Mouse (Mus musculus) forebrain, embryonic 10.5 days (tissue): ENCODE data around the gene Dhrs1. TPM values are rescaled to one million over a fixed set of nuclear protein-coding genes. Genes with fewer than 3 reads are reported as not detected.

Experiments used
- DNase-seq: peaks from one replicate; pipeline ENCODE4 v3.0.0-alpha.2; 2017; ENCODE audit warnings: low spot score; ENCODE audit errors: extremely low spot score
- H3K27ac ChIP-seq: fragments of 300-500 bp; sonication (generic); 2 replicates; pipeline ENCODE4 v1.5.1; 2016; ENCODE audit warnings: mild to moderate bottlenecking
- H3K27me3 ChIP-seq: fragments of 300-500 bp; sonication (generic); 2 replicates; pipeline ENCODE4 v1.6.1; 2016; ENCODE audit warnings: mild to moderate bottlenecking; ENCODE audit not compliant: poor library complexity, severe bottlenecking
- H3K36me3 ChIP-seq: fragments of 300-500 bp; sonication (generic); replicated peaks from 2 replicates; pipeline ENCODE4 v1.6.1; 2016; ENCODE audit warnings: mild to moderate bottlenecking, moderate library complexity
- H3K4me1 ChIP-seq: fragments of 300-500 bp; sonication (generic); 2 replicates; pipeline ENCODE4 v1.6.1; 2016
- H3K4me3 ChIP-seq: fragments of 300-500 bp; sonication (generic); 2 replicates; pipeline ENCODE4 v1.5.1; 2016; ENCODE audit warnings: mild to moderate bottlenecking, moderate library complexity
- H3K9me3 ChIP-seq: fragments of 300-500 bp; sonication (generic); 2 replicates; pipeline ENCODE4 v1.6.1; 2016; ENCODE audit warnings: mild to moderate bottlenecking, moderate library complexity
- WGBS: fragments of 180-500 bp; shearing (Covaris S2); methylation state at CpG from one replicate; pipeline ENCODE4 v1.1.7; 2016; 5-methylcytosine and 5-hydroxymethylcytosine counted together
- polyA plus RNA-seq: library from polyadenylated mRNA; unstranded; fragments of >200 nt; fragmentation: Nextera tagmentation; extraction: Ambion mirVana; gene quantifications from 2 replicates; pipeline ENCODE4 v1.2.1, GENCODE M21; 2016

Dhrs1 gene
- polyA plus RNA-seq = 59.1 and 62.5 TPM in 2 replicates

DNA sequence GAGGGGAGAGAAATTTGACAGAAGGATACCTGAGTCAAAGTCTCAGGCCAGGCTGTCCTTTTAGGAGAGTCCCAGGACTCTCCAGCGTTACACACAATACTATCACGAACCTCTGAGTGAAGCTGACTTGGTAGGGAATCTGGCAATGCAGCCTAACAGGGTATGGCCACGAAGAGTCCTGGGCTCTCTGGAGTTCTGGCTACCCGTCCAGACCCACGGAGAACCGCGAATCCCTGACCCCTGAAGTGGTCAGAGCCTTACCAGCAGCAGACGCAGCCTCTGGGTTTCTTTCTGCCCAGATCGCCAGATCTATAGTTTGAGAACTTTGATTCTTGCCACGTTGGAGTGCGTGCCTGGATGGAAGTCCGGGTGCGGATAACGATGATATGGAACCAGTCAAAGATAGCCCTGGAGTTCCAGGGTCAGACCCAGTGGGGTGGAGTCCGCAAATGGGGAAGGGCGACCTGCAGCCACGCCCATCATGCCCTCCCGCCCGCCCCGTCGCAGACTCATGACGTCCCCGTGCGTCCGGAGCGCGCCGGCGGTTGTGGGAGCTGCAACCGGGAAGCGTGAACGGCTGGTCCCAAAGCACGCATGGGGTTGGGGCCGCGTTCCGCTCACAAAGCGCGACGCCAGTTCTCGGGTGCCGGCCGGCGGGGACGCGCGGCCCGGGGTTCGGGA, at the start of gene Dhrs1, which contains the start of gene Nop9:
TSS of gene Dhrs1 (minus strand) at position 511 of the 681 bp plus-strand sequence.
TSS of gene Nop9 (plus strand) at position 514 of the 681 bp plus-strand sequence.
- WGBS = 2% methylated on average over 48 of the region's 48 CpGs
- H3K9me3 ChIP-seq = no peaks in the 10 kb centered on the region
- H3K4me1 ChIP-seq = peaks cover 41% of the 10 kb centered on the region
- H3K36me3 ChIP-seq = peaks cover 53% of the 10 kb centered on the region
- peak; percentile 91 for DNase-seq
- H3K4me3 ChIP-seq = peak within 1 kb of the TSS; percentile 84
- H3K27ac ChIP-seq = peak within 1 kb of the TSS; percentile 86
- H3K27me3 ChIP-seq = no peaks in the 10 kb centered on the region

GRCm38 (mm10) chr14:55793946-55794345, 48.5 kb upstream of the Dhrs1 start:
- H3K9me3 ChIP-seq = no peaks in the 10 kb centered on the region
- H3K27ac ChIP-seq = no peak overlapping the region
- peaks cover 20% of the 10 kb centered on the region for H3K27me3 ChIP-seq
- no peaks in the 10 kb centered on the region for H3K36me3 ChIP-seq
- H3K4me3 ChIP-seq = no peak overlapping the region
- H3K4me1 ChIP-seq = no peaks in the 10 kb centered on the region
- no peak for DNase-seq
- WGBS = 70% methylated on average over 2 of the region's 2 CpGs

GRCm38 (mm10) chr14:55793461-55793860, 48.0 kb upstream of the Dhrs1 start:
- Histone ChIP-seq H3K36me3 (no peaks in the 10 kb centered on the region), H3K27ac (no peak overlapping the region), H3K9me3 (no peaks in the 10 kb centered on the region), H3K4me1 (peaks cover 4% of the 10 kb centered on the region), H3K27me3 (peaks cover 24% of the 10 kb centered on the region), H3K4me3 (no peak overlapping the region)
- WGBS = 75% methylated on average over 2 of the region's 2 CpGs
- DNase-seq = no peak

GRCm38 (mm10) chr14:55788256-55789050, 43.0 kb upstream of the Dhrs1 start, which contains the start of gene Ripk3:
Ripk3 (minus strand) TSS chr14:55788865.
- peak within 1 kb of the TSS; percentile 47 for H3K4me3 ChIP-seq
- H3K27ac ChIP-seq = no peak within 1 kb of the TSS
- no peaks in the 10 kb centered on the region for H3K9me3 ChIP-seq
- H3K4me1 ChIP-seq = peaks cover 22% of the 10 kb centered on the region
- WGBS = 5% methylated on average over 40 of the region's 40 CpGs
- DNase-seq = no peak
- no peaks in the 10 kb centered on the region for H3K36me3 ChIP-seq
- peaks cover 74% of the 10 kb centered on the region for H3K27me3 ChIP-seq

DNA sequence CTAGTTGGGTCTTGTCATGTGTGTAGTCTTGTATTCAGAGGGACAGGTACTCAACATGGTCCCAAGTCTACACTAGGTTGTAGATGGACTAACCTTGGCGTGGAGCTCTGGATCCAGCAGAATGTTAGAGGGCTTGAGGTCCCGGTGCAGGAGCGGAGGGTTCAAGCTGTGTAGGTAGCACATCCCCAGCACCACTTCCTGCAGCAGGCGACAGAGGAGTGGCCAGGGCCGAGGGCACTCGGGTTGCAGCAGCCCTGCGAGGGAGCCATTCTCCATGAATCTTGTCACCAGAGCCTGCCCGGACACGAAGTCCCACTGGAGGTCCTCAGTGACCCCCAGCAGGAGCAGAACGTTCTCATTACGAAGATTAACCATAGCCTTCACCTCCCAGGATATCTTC, 42.2 kb upstream of the Dhrs1 start:
- Histone ChIP-seq H3K4me1 (peaks cover 29% of the 10 kb centered on the region), H3K4me3 (peak overlapping the region; percentile 47; the same call in 1 of the 2 replicates), H3K27me3 (peaks cover 82% of the 10 kb centered on the region), H3K9me3 (no peaks in the 10 kb centered on the region), H3K27ac (no peak overlapping the region), H3K36me3 (no peaks in the 10 kb centered on the region)
- WGBS = 42% methylated on average over 11 of the region's 11 CpGs
- no peak for DNase-seq

GRCm38 (mm10) chr14:55785195-55785594, 39.7 kb upstream of the Dhrs1 start:
- no peak for DNase-seq
- Histone ChIP-seq H3K27me3 (peaks cover 99% of the 10 kb centered on the region), H3K4me3 (no peak overlapping the region), H3K27ac (no peak overlapping the region), H3K9me3 (no peaks in the 10 kb centered on the region), H3K36me3 (no peaks in the 10 kb centered on the region), H3K4me1 (peaks cover 49% of the 10 kb centered on the region)
- 21% methylated on average over 6 of the region's 6 CpGs for WGBS

DNA sequence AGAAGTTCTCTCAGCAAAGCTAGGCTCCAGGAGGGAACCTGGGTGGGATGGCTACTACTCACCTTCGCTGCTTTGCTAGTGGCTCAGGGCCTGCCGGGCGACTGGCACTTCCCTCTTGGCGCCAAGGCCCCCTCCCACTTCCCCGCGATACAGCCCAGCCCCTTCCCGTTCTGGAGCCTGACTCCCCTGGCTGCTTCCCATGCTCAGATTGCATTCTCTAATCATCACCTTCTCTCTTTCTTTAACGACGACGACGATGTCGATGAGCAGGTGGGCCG, 38.4 kb upstream of the Dhrs1 start, which contains the start of gene Adcy4:
TSS of gene Adcy4 (minus strand) at position 138 of the 278 bp plus-strand sequence.
- no peaks in the 10 kb centered on the region for H3K36me3 ChIP-seq
- peaks cover 49% of the 10 kb centered on the region for H3K4me1 ChIP-seq
- 4% methylated on average over 13 of the region's 13 CpGs for WGBS
- peak within 1 kb of the TSS; percentile 6; the same call in 1 of the 2 replicates for H3K27ac ChIP-seq
- no peak for DNase-seq
- H3K9me3 ChIP-seq = no peaks in the 10 kb centered on the region
- H3K4me3 ChIP-seq = peak within 1 kb of the TSS; percentile 46
- peaks cover 95% of the 10 kb centered on the region for H3K27me3 ChIP-seq

DNA sequence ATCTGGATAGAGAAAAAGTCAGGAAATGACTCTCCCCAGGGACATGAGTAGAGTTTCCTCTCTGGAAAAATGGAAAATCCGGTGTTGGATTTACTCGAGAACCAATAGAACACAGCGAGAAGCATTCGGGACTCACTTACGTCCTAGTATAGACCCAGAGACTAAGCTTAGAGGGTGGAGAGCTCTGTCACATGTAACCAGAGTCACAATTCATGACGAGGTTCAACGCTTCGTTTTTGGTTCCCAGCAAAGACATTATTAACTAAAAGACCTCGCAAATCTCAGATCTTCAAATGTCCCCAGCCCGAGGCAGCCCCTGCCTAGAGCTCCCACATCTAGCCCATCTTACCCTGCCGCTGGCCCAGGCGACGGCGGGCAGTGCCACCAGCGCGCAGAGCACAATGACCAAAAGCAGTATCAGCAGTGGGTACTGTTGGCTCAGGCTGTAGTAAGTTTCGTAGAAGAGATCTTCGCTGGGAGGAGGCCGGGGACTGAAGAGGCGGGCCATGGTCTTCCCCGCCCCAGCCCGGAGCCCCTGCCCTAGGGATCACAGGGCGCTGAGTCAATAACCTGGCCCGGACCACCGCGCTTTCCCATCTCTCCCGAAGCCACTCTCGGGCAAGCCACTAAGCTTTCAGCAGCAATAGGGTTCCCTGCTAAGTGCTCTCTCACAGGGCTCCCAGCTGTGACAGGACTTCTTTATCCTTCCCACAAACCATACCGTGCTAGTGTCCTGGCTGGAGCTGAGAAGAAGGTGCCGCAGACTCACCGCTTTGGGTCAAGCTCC, 37.9 kb upstream of the Dhrs1 start:
- H3K27ac ChIP-seq = peak overlapping the region; percentile 6; the same call in 1 of the 2 replicates

GRCm38 (mm10) chr14:55782361-55782960, 37.0 kb upstream of the Dhrs1 start:
- no peaks in the 10 kb centered on the region for H3K36me3 ChIP-seq
- H3K27ac ChIP-seq = no peak overlapping the region
- H3K27me3 ChIP-seq = peaks cover 86% of the 10 kb centered on the region
- no peaks in the 10 kb centered on the region for H3K9me3 ChIP-seq
- H3K4me1 ChIP-seq = peaks cover 40% of the 10 kb centered on the region
- DNase-seq = no peak
- whole genome bisulfite sequencing = 51% methylated on average over 9 of the region's 9 CpGs
- H3K4me3 ChIP-seq = peak overlapping the region; percentile 46

More for the DNA sequence above, 37.9 kb upstream of the Dhrs1 start:
- H3K9me3 ChIP-seq = no peaks in the 10 kb centered on the region
- H3K4me1 ChIP-seq = peaks cover 43% of the 10 kb centered on the region
- DNase-seq = no peak
- H3K4me3 ChIP-seq = peak overlapping the region; percentile 46
- 2% methylated on average over 31 of the region's 31 CpGs for WGBS
- H3K27me3 ChIP-seq = peaks cover 95% of the 10 kb centered on the region
- H3K36me3 ChIP-seq = no peaks in the 10 kb centered on the region

- DNase-seq = peak; percentile 63
- Histone ChIP-seq H3K4me1 (peaks cover 48% of the 10 kb centered on the region), H3K27me3 (peaks cover 75% of the 10 kb centered on the region), H3K27ac (no peak overlapping the region), H3K9me3 (no peaks in the 10 kb centered on the region), H3K36me3 (no peaks in the 10 kb centered on the region), H3K4me3 (peak overlapping the region; percentile 25)
- WGBS = 17% methylated on average over 14 of the region's 14 CpGs
Measured at GRCm38 (mm10) chr14:55781310-55781709, 35.8 kb upstream of the Dhrs1 start.

- H3K4me1 ChIP-seq = peaks cover 48% of the 10 kb centered on the region
- no peak for DNase-seq
- peaks cover 69% of the 10 kb centered on the region for H3K27me3 ChIP-seq
Measured at GRCm38 (mm10) chr14:55780736-55781135, 35.2 kb upstream of the Dhrs1 start.

GRCm38 (mm10) chr14:55779656-55780055, 34.2 kb upstream of the Dhrs1 start:
- H3K4me1 ChIP-seq = peaks cover 45% of the 10 kb centered on the region
- peaks cover 64% of the 10 kb centered on the region for H3K27me3 ChIP-seq
- H3K9me3 ChIP-seq = no peaks in the 10 kb centered on the region
- H3K4me3 ChIP-seq = no peak overlapping the region
- 68% methylated on average over 16 of the region's 16 CpGs for WGBS
- DNase-seq = no peak
- H3K27ac ChIP-seq = no peak overlapping the region
- H3K36me3 ChIP-seq = no peaks in the 10 kb centered on the region

More at GRCm38 (mm10) chr14:55780736-55781135, 35.2 kb upstream of the Dhrs1 start:
- 82% methylated on average over 11 of the region's 11 CpGs for WGBS
- H3K4me3 ChIP-seq = no peak overlapping the region
- H3K27ac ChIP-seq = no peak overlapping the region
- H3K9me3 ChIP-seq = no peaks in the 10 kb centered on the region
- H3K36me3 ChIP-seq = no peaks in the 10 kb centered on the region
